Mouse (Mus musculus) cerebellum, adult 2 months (tissue): ENCODE data around the gene Lsm4. TPM values are rescaled to one million over a fixed set of nuclear protein-coding genes. Genes with fewer than 3 reads are reported as not detected.

ENCODE experiments used
- DNase-seq, 2 experiments: peaks; one replicate each; pipeline ENCODE4 v3.0.0; 2021
- H3K27ac ChIP-seq: fragments of 200-500 bp; 2 replicates; pipeline ENCODE4 v1.5.1; 2012; ENCODE audit warnings: low read length, control low read depth, inconsistent platforms; ENCODE audit not compliant: insufficient read depth
- H3K27me3 ChIP-seq: fragments of 200-500 bp; 2 replicates; pipeline ENCODE4 v1.6.1; 2012; ENCODE audit warnings: inconsistent platforms, mild to moderate bottlenecking, low read length, moderate library complexity; ENCODE audit not compliant: control insufficient read depth, insufficient read depth
- H3K4me1 ChIP-seq: fragments of 200-500 bp; 2 replicates; pipeline ENCODE4 v1.6.1; 2011; ENCODE audit warnings: low read length; ENCODE audit not compliant: control insufficient read depth, insufficient read depth
- H3K4me3 ChIP-seq: fragments of 200-500 bp; replicated peaks from 2 replicates; pipeline ENCODE3; 2011; ENCODE audit warnings: mild to moderate bottlenecking, low read depth, low read length, control low read depth; ENCODE audit not compliant: insufficient read depth
- CTCF ChIP-seq: fragments of 200-500 bp; IDR thresholded peaks from 2 replicates; pipeline ENCODE4 v1.5.1; 2011; ENCODE audit warnings: low read depth, mild to moderate bottlenecking, control low read depth, low read length, moderate library complexity, borderline replicate concordance; ENCODE audit not compliant: insufficient read depth
- POLR2A ChIP-seq: fragments of 200-500 bp; IDR thresholded peaks from 2 replicates; pipeline ENCODE4 v1.6.1; 2011; ENCODE audit warnings: low read length, control low read depth, borderline replicate concordance; ENCODE audit not compliant: insufficient read depth
- WGBS: fragments of 180-500 bp; shearing (Covaris S2); methylation state at CpG from one replicate; pipeline ENCODE4 v1.1.7; 2018; 5-methylcytosine and 5-hydroxymethylcytosine counted together
- polyA plus RNA-seq: library from polyadenylated mRNA; depleted of rRNA; stranded (reverse); fragments of >200 nt; gene quantifications from 2 replicates; pipeline ENCODE4 v1.2.3, GENCODE M21; 2012

The Lsm4 gene
- polyA plus RNA-seq, 1 experiment: 117 TPM

DNA sequence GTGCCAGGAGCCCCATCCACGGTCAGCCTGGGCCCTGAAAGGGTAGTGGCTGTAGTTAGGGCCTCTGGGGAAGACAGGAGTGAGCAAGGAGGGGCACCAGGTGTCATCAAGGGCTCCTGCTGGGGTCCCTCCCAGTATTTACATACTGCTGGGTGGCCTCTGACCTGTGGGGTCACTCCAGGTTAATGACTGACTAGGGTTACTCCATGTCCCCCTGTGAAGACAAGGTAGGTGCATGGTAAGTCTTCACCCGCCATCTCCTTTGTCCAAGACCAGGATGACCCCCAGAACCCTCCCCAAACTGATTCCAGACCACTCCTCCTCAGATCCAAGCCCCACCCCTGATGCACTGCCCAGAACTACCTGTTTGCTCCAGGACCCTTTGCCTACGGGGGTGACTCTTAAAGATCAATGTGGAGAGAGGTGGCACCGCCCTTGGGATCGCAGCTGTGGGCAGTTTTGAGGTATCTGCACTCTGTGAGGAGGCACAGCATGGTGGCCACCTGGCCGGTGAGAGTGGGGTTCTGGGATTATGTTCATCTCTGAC lies 40.6 kb upstream of the Lsm4 start, which contains the start of gene Gdf15:
Gene Gdf15 (minus strand): TSS at position 111 of the 547 bp plus-strand sequence.
- Histone ChIP-seq H3K4me1 (no peaks in the 10 kb centered on the region), H3K27ac (no peak within 1 kb of the TSS), H3K27me3 (no peaks in the 10 kb centered on the region), H3K4me3 (no peak within 1 kb of the TSS)
- DNase-seq: no peak
- TF ChIP-seq CTCF (no peak), POLR2A (no peak)
- WGBS: 84% methylated on average over 6 of the region's 6 CpGs

DNA sequence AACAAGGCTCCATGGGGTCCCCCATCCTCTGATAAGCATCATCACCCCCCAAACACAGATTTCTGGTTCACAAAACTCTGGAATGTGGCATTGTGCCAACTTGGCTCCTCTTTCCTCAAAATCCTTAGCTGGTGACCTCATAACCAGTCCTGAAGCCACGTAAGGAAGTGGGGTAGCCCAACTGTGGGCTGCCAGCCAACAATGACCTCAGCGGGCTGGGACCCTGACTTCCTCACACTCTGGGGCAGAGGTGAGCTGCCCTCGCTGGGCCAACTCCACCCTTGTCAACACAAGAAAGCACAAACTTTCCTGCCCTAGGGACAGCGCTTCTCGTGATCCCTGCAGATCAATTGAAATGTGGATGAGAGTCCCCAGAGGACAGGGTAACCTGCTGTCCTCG lies 39.0 kb upstream of the Lsm4 start:
- no peaks in the 10 kb centered on the region for H3K4me1 ChIP-seq
- no peak for DNase-seq
- 43% methylated on average over 6 of the region's 6 CpGs for WGBS

GRCm38 (mm10) chr8:70635527-70635926 lies 37.5 kb upstream of the Lsm4 start:
- 73% methylated on average over 6 of the region's 6 CpGs for WGBS
- DNase-seq: no peak
- Histone ChIP-seq H3K4me1 (no peaks in the 10 kb centered on the region), H3K4me3 (no peak overlapping the region), H3K27ac (no peak overlapping the region), H3K27me3 (no peaks in the 10 kb centered on the region)
- TF ChIP-seq CTCF: no peak
- no peak for TF ChIP-seq POLR2A

More for the DNA sequence above, 39.0 kb upstream of the Lsm4 start:
- H3K4me3 ChIP-seq: no peak overlapping the region
- no peak overlapping the region for H3K27ac ChIP-seq
- no peaks in the 10 kb centered on the region for H3K27me3 ChIP-seq
- no peak for TF ChIP-seq CTCF
- no peak for TF ChIP-seq POLR2A

DNA sequence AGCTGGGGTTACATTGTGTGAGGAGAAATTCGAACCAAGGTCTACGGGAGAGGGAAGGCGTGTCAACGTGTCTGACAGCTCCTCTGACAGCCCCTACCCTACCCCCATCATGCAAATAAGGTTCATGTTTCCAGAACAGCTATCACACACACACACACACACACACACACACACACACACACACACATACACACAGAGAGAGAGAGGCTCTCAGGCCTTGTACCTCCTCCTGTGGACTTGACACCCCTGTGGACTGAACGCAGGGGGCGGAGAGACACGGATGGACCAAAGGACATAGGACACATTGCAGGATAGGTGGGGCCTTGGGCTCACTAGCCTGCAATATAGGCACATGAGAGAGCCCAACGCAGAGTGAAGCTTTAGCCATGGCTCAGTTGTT lies 36.2 kb upstream of the Lsm4 start:
- no peak overlapping the region for H3K4me3 ChIP-seq
- no peak for TF ChIP-seq POLR2A
- TF ChIP-seq CTCF: no peak
- H3K27ac ChIP-seq: no peak overlapping the region
- no peak for DNase-seq
- H3K27me3 ChIP-seq: no peaks in the 10 kb centered on the region
- 58% methylated on average over 8 of the region's 8 CpGs for WGBS
- H3K4me1 ChIP-seq: no peaks in the 10 kb centered on the region

GRCm38 (mm10) chr8:70638752-70639151 lies 34.3 kb upstream of the Lsm4 start:
- Histone ChIP-seq H3K4me3 (no peak overlapping the region), H3K27ac (no peak overlapping the region), H3K4me1 (no peaks in the 10 kb centered on the region), H3K27me3 (no peaks in the 10 kb centered on the region)
- TF ChIP-seq CTCF (no peak), POLR2A (no peak)
- WGBS: 75% methylated on average over 9 of the region's 9 CpGs
- no peak for DNase-seq

DNA sequence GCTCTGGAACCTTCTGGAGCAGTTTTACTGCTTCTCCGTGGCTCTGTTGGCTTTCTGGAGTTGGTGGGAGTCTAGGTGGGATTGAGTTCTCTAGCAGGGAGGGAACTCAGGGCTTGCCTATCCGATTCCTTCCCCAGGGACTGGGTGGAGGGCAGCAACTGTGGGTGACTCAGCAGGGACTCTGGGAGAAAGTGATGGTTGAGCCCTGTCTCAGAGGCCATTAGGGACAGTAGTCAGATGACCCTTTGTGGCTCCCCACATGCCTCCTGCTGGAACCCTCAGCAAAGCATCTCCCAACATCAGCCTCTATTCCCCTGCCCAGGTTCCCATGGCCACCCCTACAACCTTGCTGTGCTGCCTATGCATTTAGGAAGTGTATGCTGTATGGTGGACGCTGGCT lies 30.0 kb upstream of the Lsm4 start:
- Histone ChIP-seq H3K27ac (no peak overlapping the region), H3K4me1 (no peaks in the 10 kb centered on the region), H3K4me3 (no peak overlapping the region), H3K27me3 (no peaks in the 10 kb centered on the region)
- no peak for TF ChIP-seq CTCF
- TF ChIP-seq POLR2A: no peak
- DNase-seq: no peak
- WGBS: 67% methylated on average over 3 of the region's 3 CpGs

- TF ChIP-seq CTCF (0 out of 2 replicates have a peak, but pooled peaks have one; percentile 11), POLR2A (no peak)
- DNase-seq: no peak
- H3K27me3 ChIP-seq: no peaks in the 10 kb centered on the region
- peaks cover 1% of the 10 kb centered on the region; the same call in 1 of the 2 replicates for H3K4me1 ChIP-seq
- H3K27ac ChIP-seq: no peak overlapping the region
- no peak overlapping the region for H3K4me3 ChIP-seq
- WGBS: 80% methylated on average over 2 of the region's 2 CpGs
These were observed 29.0 kb upstream of the Lsm4 start for GRCm38 (mm10) chr8:70644065-70644464.

DNA sequence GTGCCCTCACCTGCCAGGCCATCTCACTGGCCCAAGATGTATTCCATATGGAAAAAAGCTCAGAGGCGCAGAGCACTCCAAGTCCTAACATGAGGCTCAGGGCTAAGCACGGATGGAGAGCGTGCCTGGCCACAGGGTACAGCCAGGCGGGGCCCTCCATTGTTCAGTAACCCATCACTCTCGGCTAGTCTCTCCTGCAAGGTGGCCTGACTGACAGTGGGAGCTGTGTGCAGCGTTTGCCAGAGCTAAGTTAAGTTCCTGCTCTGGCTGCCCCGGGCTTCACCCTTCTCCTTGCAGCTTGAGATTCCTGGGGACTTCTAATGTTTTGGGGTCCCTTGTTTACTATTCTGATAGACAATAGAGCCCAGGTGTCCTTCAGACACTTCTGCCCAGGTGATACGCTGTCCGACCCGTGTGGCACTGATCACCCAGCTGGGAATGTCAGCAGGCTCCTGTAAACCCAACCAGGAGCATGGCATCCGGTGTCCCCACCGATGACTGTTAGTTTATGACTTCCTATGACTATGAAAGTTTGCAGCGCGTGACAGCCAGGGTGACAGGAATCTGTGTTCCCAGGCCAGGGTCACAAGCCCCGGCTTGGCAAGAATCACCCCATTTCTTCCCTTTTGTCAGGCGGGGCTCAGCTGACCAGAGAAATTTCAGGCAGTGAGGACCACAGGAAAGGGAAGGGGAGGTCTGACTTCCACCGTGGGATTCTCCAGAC lies 27.4 kb upstream of the Lsm4 start:
- H3K27me3 ChIP-seq: no peaks in the 10 kb centered on the region
- H3K4me1 ChIP-seq: peaks cover 7% of the 10 kb centered on the region; the same call in 1 of the 2 replicates
- WGBS: 61% methylated on average over 17 of the region's 17 CpGs
- no peak for DNase-seq
- no peak overlapping the region for H3K4me3 ChIP-seq
- TF ChIP-seq CTCF: no peak
- TF ChIP-seq POLR2A: no peak
- H3K27ac ChIP-seq: no peak overlapping the region

GRCm38 (mm10) chr8:70646369-70646768 lies 26.7 kb upstream of the Lsm4 start:
- TF ChIP-seq POLR2A (no peak), CTCF (no peak)
- Histone ChIP-seq H3K4me1 (peaks cover 7% of the 10 kb centered on the region; the same call in 1 of the 2 replicates), H3K4me3 (no peak overlapping the region), H3K27me3 (no peaks in the 10 kb centered on the region), H3K27ac (no peak overlapping the region)
- no peak for DNase-seq
- 73% methylated on average over 6 of the region's 6 CpGs for WGBS
